ENCODE assay signal across 22 mouse cellular contexts in genomic region chr7:120671271-120671670, GRCm38 (mm10). TPM values are rescaled to one million over a fixed set of nuclear protein-coding genes. Genes with fewer than 3 reads are reported as not detected.
DNase-seq lines count a peak whose midpoint lies in the region; ATAC-seq and TF ChIP-seq lines count a peak whose summit lies in the region.
"Had no signal": no experiment of that assay in that cellular context is flagged by ENCODE, and none has a peak within 500 bp of the region (broad histone marks: within the 10 kb centered on the region; RNA-seq: fewer than 3 reads in every experiment).

No protein-coding gene starts in this region.

- TF ChIP-seq CTCF in embryonic fibroblast, embryonic 13.5 days (IDR thresholded peaks at IDR 0.05; ENCODE audit: borderline replicate concordance, insufficient read depth, low read length) = no peak

- TF ChIP-seq POLR2A in embryonic fibroblast, embryonic 13.5 days (IDR thresholded peaks at IDR 0.05; ENCODE audit: low read depth, low read length) = no peak

- 71% methylated on average over 2 of the region's 2 CpGs for WGBS in kidney, embryonic 16.5 days

- no peak overlapping the region for H3K27ac ChIP-seq in kidney, embryonic 16.5 days (ENCODE audit: low read length)
- peak overlapping the region; percentile 91 for H3K27ac ChIP-seq in embryonic fibroblast, embryonic 13.5 days (ENCODE audit: insufficient read depth, low read length)
- H3K27ac ChIP-seq: embryonic facial prominence, embryonic 12.5 days; forebrain, embryonic 10.5 days; gastrocnemius, adult 2 months; heart, embryonic 13.5 days; hindbrain, embryonic 12.5 days had no signal

- no peak for ATAC-seq in kidney, embryonic 16.5 days (ENCODE audit: low FRiP score, low TSS enrichment)
- ATAC-seq in erythroid progenitor cell, adult 5-6 weeks (replicated peaks; ENCODE audit: low FRiP score, poor library complexity, severe bottlenecking) = no peak
- ATAC-seq: forebrain, embryonic 14.5 days; hindbrain, embryonic 16.5 days had no signal

- no peaks in the 10 kb centered on the region for H3K36me3 ChIP-seq in kidney, embryonic 16.5 days (ENCODE audit: insufficient read depth, low read length)
- H3K36me3 ChIP-seq: embryonic facial prominence, embryonic 12.5 days; forebrain, embryonic 10.5 days; hindbrain, embryonic 12.5 days had no signal

- no peaks in the 10 kb centered on the region for H3K4me1 ChIP-seq in kidney, embryonic 16.5 days (ENCODE audit: insufficient read depth, low read length)
- H3K4me1 ChIP-seq in embryonic fibroblast, embryonic 13.5 days (ENCODE audit: control insufficient read depth, insufficient read depth, low read length) = peaks cover 8% of the 10 kb centered on the region
- H3K4me1 ChIP-seq: embryonic facial prominence, embryonic 12.5 days had no signal

- peak; percentile 13 for DNase-seq in kidney, adult 18-20 months
- DNase-seq in kidney, postnatal 14 days = peak; percentile 28
- no peak for DNase-seq in kidney, postnatal 4 days
- DNase-seq: adrenal gland, postnatal 10 days; cerebellum, adult 11 months; cerebellum, adult 8-10 months; cerebellum, postnatal 14 days; embryo, embryonic 11 days; gastrocnemius, adult 2 months; gastrocnemius, postnatal 25 days; heart, postnatal 4 days had no signal

- no peak overlapping the region for H3K9ac ChIP-seq in kidney, embryonic 16.5 days (replicated peaks; ENCODE audit: low read length)
- H3K9ac ChIP-seq: embryonic facial prominence, embryonic 12.5 days; heart, embryonic 13.5 days; hindbrain, embryonic 12.5 days had no signal

- no peak overlapping the region for H3K4me2 ChIP-seq in kidney, embryonic 16.5 days (replicated peaks; ENCODE audit: low read depth, low read length)
- H3K4me2 ChIP-seq: embryonic facial prominence, embryonic 12.5 days; heart, embryonic 13.5 days; hindbrain, embryonic 12.5 days had no signal

- H3K27me3 ChIP-seq in kidney, embryonic 16.5 days (ENCODE audit: insufficient read depth, low read length) = no peaks in the 10 kb centered on the region
- H3K27me3 ChIP-seq: embryonic facial prominence, embryonic 12.5 days; hindbrain, embryonic 12.5 days had no signal

- no peak overlapping the region for H3K4me3 ChIP-seq in kidney, embryonic 16.5 days (ENCODE audit: low read length)
- H3K4me3 ChIP-seq in embryonic fibroblast, embryonic 13.5 days (ENCODE audit: insufficient read depth, low read length) = no peak overlapping the region
- H3K4me3 ChIP-seq: embryonic facial prominence, embryonic 12.5 days; forebrain, embryonic 10.5 days; gastrocnemius, adult 2 months; heart, embryonic 13.5 days; hindbrain, embryonic 12.5 days had no signal

- no peaks in the 10 kb centered on the region for H3K9me3 ChIP-seq in kidney, embryonic 16.5 days (ENCODE audit: low read length)
- H3K9me3 ChIP-seq: embryonic facial prominence, embryonic 12.5 days; forebrain, embryonic 10.5 days; heart, embryonic 13.5 days; hindbrain, embryonic 12.5 days had no signal

RNA-seq across cellular contexts. Expression of gene Pdzd9, which starts 1.1 kb away (rescaled TPM):
- polyA plus RNA-seq in kidney, embryonic 16.5 days (2015; fragmentation: Nextera tagmentation; extraction: Ambion mirVana) = 0.49 and 0.51 TPM in 2 replicates
- not detected in 2 replicates for polyA plus RNA-seq in embryonic fibroblast, embryonic 13.5 days (2011; ENCODE audit: insufficient read length, low read depth, missing spikeins)
- total RNA-seq in erythroid progenitor cell, adult 5-6 weeks (2015; ENCODE audit: low replicate concordance) = not detected in 2 replicates
- 0.08 and 1.8 TPM in 2 replicates for total RNA-seq in erythroid progenitor cell, adult 5-6 weeks (2017; ENCODE audit: low replicate concordance)
- total RNA-seq: adrenal gland, postnatal 10 days; adrenal gland, postnatal 4 days; gastrocnemius, adult 2 months; gastrocnemius, postnatal 25 days; granulocyte monocyte progenitor cell, adult 5-6 weeks; heart, postnatal 4 days had no signal

RNA-seq across cellular contexts. Expression of gene Mosmo, which starts 6.1 kb away (rescaled TPM):
- 8.2 and 10.1 TPM in 2 replicates for polyA plus RNA-seq in kidney, embryonic 16.5 days (2015; fragmentation: Nextera tagmentation; extraction: Ambion mirVana)
- polyA plus RNA-seq in embryonic fibroblast, embryonic 13.5 days (2011; ENCODE audit: insufficient read length, low read depth, missing spikeins) = 37.5 and 38.6 TPM in 2 replicates
- total RNA-seq in erythroid progenitor cell, adult 5-6 weeks (2015; ENCODE audit: low replicate concordance) = 31.7 and 41.1 TPM in 2 replicates
- 26.8 and 27.0 TPM in 2 replicates for total RNA-seq in erythroid progenitor cell, adult 5-6 weeks (2017; ENCODE audit: low replicate concordance)

RNA-seq across cellular contexts. Expression of gene Uqcrc2, which starts 36.3 kb away (rescaled TPM):
- polyA plus RNA-seq in kidney, embryonic 16.5 days (2015; fragmentation: Nextera tagmentation; extraction: Ambion mirVana) = 261 and 273 TPM in 2 replicates
- 176 and 203 TPM in 2 replicates for polyA plus RNA-seq in embryonic fibroblast, embryonic 13.5 days (2011; ENCODE audit: insufficient read length, low read depth, missing spikeins)
- total RNA-seq in erythroid progenitor cell, adult 5-6 weeks (2015; ENCODE audit: low replicate concordance) = 84.7 and 88.4 TPM in 2 replicates
- 27.9 and 36.7 TPM in 2 replicates for total RNA-seq in erythroid progenitor cell, adult 5-6 weeks (2017; ENCODE audit: low replicate concordance)

Comparison
In these comparisons a context has a peak if more than half of its experiments do, and no peak if none do; other contexts are left out.
1. DNase-seq: peak in kidney, adult 18-20 months (single experiment) and kidney, postnatal 14 days (single experiment); none in kidney, postnatal 4 days (0 of 2).